Mouse (Mus musculus): Measurements from ENCODE around the gene Gm21094. TPM values are rescaled to one million over a fixed set of nuclear protein-coding genes. Genes with fewer than 3 reads are reported as not detected.
"Not testable (repeated sequence)": the region's sequence is repeated elsewhere in the genome, so short reads cannot be mapped to it uniquely, and the experiment has no call there.

Gene Gm21094
- not detected in 2 replicates for polyA plus RNA-seq (2011; ENCODE audit: insufficient read depth, insufficient read length, low read depth, missing spikeins)

- not testable (repeated sequence) for H3K9ac ChIP-seq (ENCODE audit: low read depth, poor library complexity, severe bottlenecking); H3K36me3 ChIP-seq (ENCODE audit: control insufficient read depth, insufficient read depth, low read length, poor library complexity, severe bottlenecking); H3K4me1 ChIP-seq (ENCODE audit: control insufficient read depth, insufficient read depth, low read length); H3K27ac ChIP-seq (ENCODE audit: insufficient read depth, low read length); H3K27me3 ChIP-seq (ENCODE audit: control insufficient read depth, insufficient read depth, low read length, poor library complexity, severe bottlenecking); H3K4me3 ChIP-seq (ENCODE audit: low read depth, low read length); H3K9me3 ChIP-seq (replicated peaks; ENCODE audit: control insufficient read depth, insufficient read depth, low read length, poor library complexity, severe bottlenecking)
These were observed at the start of gene Gm21094 for GRCm38 (mm10) chrY:32620343-32620742. Gm21094 (minus strand) TSS chrY:32620443.
